Mouse (Mus musculus): ENCODE data around the gene Catsper2. TPM values are rescaled to one million over a fixed set of nuclear protein-coding genes. Genes with fewer than 3 reads are reported as not detected.

Catsper2 gene
- polyA plus RNA-seq, 1 experiment from 2014 or later: 1.5 TPM

- Histone ChIP-seq H3K4me3 (ENCODE audit: low read depth, low read length) (no peak overlapping the region), H3K9ac (replicated peaks) (no peak overlapping the region), H3K4me1 (ENCODE audit: insufficient read depth) (peaks cover 29% of the 10 kb centered on the region), H3K27me3 (ENCODE audit: insufficient read depth, low read length) (no peaks in the 10 kb centered on the region), H3K36me3 (replicated peaks; ENCODE audit: insufficient read depth, low read length) (peaks cover 24% of the 10 kb centered on the region), H3K27ac (ENCODE audit: low read depth) (no peak overlapping the region), H3K9me3 (ENCODE audit: low read length) (no peaks in the 10 kb centered on the region), H3K4me2 (ENCODE audit: low read depth, low read length) (no peak overlapping the region)
- WGBS (ENCODE audit: insufficient replicate concordance): 72% methylated on average over 4 of the region's 4 CpGs
- TF ChIP-seq EP300 (IDR thresholded peaks at IDR 0.05; ENCODE audit: low read depth) (no peak), CTCF (IDR thresholded peaks at IDR 0.05; ENCODE audit: low read depth) (no peak)
- no peak for ATAC-seq
- no peak for DNase-seq
Measured at GRCm38 (mm10) chr2:121452361-121452760, 38.8 kb upstream of the Catsper2 start.

DNA sequence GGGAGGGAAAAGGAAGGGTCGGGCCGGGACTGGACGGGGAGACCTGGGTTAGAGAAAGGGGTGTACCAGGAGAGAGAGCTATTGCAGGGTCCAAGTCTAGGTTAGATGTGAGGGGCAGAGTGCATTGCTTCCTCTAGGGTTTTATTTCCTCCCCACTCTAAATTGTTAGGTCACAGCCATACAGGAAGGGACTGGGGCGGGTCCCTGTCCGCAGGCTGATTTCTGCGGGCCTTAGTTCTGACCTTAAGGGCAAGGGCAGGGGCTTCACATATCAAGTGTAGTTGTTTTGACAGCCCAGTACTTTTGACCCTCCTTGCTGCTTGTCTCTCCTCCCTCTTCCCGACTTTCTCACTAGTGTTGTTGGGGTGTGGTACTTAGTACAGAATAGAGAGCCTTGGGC lies 36.5 kb upstream of the Catsper2 start:
- H3K36me3 ChIP-seq (replicated peaks; ENCODE audit: insufficient read depth, low read length): peaks cover 24% of the 10 kb centered on the region
- ATAC-seq (no peak), DNase-seq (peak; percentile 43)
- peaks cover 23% of the 10 kb centered on the region for H3K4me1 ChIP-seq (ENCODE audit: insufficient read depth)
- peak overlapping the region; percentile 95 for H3K4me2 ChIP-seq (ENCODE audit: low read depth, low read length)
- H3K4me3 ChIP-seq (ENCODE audit: low read depth, low read length): peak overlapping the region; percentile 99
- H3K9me3 ChIP-seq (ENCODE audit: low read length): no peaks in the 10 kb centered on the region
- peak overlapping the region; percentile 97 for H3K27ac ChIP-seq (ENCODE audit: low read depth)
- peak overlapping the region; percentile 100 for H3K9ac ChIP-seq (replicated peaks)
- no peak for TF ChIP-seq CTCF (IDR thresholded peaks at IDR 0.05; ENCODE audit: low read depth)
- no peak for TF ChIP-seq EP300 (IDR thresholded peaks at IDR 0.05; ENCODE audit: low read depth)
- under 1% methylated on average over 7 of the region's 7 CpGs for WGBS (ENCODE audit: insufficient replicate concordance)
- H3K27me3 ChIP-seq (ENCODE audit: insufficient read depth, low read length): no peaks in the 10 kb centered on the region

GRCm38 (mm10) chr2:121449545-121450011 lies 36.0 kb upstream of the Catsper2 start:
- under 1% methylated on average over 49 of the region's 54 CpGs for WGBS (ENCODE audit: insufficient replicate concordance)
- ATAC-seq (peak; percentile 16), DNase-seq (peak; percentile 65)
- H3K4me1 ChIP-seq (ENCODE audit: insufficient read depth): peaks cover 23% of the 10 kb centered on the region
- H3K4me3 ChIP-seq (ENCODE audit: low read depth, low read length): peak overlapping the region; percentile 99
- H3K9me3 ChIP-seq (ENCODE audit: low read length): no peaks in the 10 kb centered on the region
- TF ChIP-seq CTCF (IDR thresholded peaks at IDR 0.05; ENCODE audit: low read depth) (no peak), EP300 (IDR thresholded peaks at IDR 0.05; ENCODE audit: low read depth) (no peak)
- peak overlapping the region; percentile 97 for H3K27ac ChIP-seq (ENCODE audit: low read depth)
- no peaks in the 10 kb centered on the region for H3K27me3 ChIP-seq (ENCODE audit: insufficient read depth, low read length)
- peak overlapping the region; percentile 100 for H3K9ac ChIP-seq (replicated peaks)
- H3K4me2 ChIP-seq (ENCODE audit: low read depth, low read length): peak overlapping the region; percentile 95
- H3K36me3 ChIP-seq (replicated peaks; ENCODE audit: insufficient read depth, low read length): peaks cover 24% of the 10 kb centered on the region

GRCm38 (mm10) chr2:121448739-121449535 lies 35.3 kb upstream of the Catsper2 start, which contains the start of gene Serf2:
Serf2 (plus strand) TSS chr2:121449195.
- Histone ChIP-seq H3K36me3 (replicated peaks; ENCODE audit: insufficient read depth, low read length) (peaks cover 22% of the 10 kb centered on the region), H3K4me1 (ENCODE audit: insufficient read depth) (peaks cover 23% of the 10 kb centered on the region), H3K9ac (replicated peaks) (peak within 1 kb of the TSS; percentile 100), H3K27me3 (ENCODE audit: insufficient read depth, low read length) (no peaks in the 10 kb centered on the region), H3K9me3 (ENCODE audit: low read length) (no peaks in the 10 kb centered on the region), H3K4me3 (ENCODE audit: low read depth, low read length) (peak within 1 kb of the TSS; percentile 99), H3K27ac (ENCODE audit: low read depth) (peak within 1 kb of the TSS; percentile 97), H3K4me2 (ENCODE audit: low read depth, low read length) (peak within 1 kb of the TSS; percentile 95)
- TF ChIP-seq EP300 (IDR thresholded peaks at IDR 0.05; ENCODE audit: low read depth) (no peak), CTCF (IDR thresholded peaks at IDR 0.05; ENCODE audit: low read depth) (no peak)
- ATAC-seq: peak; percentile 98
- 3% methylated on average over 62 of the region's 74 CpGs for WGBS (ENCODE audit: insufficient replicate concordance)
- DNase-seq: peak; percentile 100

DNA sequence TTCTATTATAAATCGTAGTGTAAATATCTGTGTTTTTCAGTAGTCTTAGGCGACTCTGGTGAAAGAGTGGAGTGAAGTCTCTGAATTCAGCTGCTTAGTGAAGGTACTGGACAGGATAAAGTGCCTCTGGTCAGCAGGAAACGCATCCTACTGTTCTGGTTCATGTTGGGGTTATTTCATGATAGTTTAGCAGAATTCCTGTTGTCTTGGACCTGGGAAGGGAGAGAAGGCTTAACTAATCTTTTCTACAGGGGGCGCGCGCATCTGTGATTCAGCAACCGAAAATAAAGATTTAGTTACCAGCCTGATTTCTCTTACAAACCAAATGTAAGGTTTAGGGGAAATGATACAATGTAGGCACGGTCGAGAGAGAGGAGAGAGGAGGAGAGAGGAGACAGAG lies 34.5 kb upstream of the Catsper2 start:
- Histone ChIP-seq H3K36me3 (replicated peaks; ENCODE audit: insufficient read depth, low read length) (peaks cover 15% of the 10 kb centered on the region), H3K27me3 (ENCODE audit: insufficient read depth, low read length) (no peaks in the 10 kb centered on the region), H3K4me1 (ENCODE audit: insufficient read depth) (peaks cover 25% of the 10 kb centered on the region), H3K9ac (replicated peaks) (peak overlapping the region; percentile 59), H3K27ac (ENCODE audit: low read depth) (peak overlapping the region; percentile 85), H3K4me3 (ENCODE audit: low read depth, low read length) (peak overlapping the region; percentile 50), H3K4me2 (ENCODE audit: low read depth, low read length) (peak overlapping the region; percentile 95), H3K9me3 (ENCODE audit: low read length) (no peaks in the 10 kb centered on the region)
- ATAC-seq (no peak), DNase-seq (peak; percentile 24)
- 15% methylated on average over 9 of the region's 9 CpGs for WGBS (ENCODE audit: insufficient replicate concordance)
- TF ChIP-seq EP300 (IDR thresholded peaks at IDR 0.05; ENCODE audit: low read depth) (no peak), CTCF (IDR thresholded peaks at IDR 0.05; ENCODE audit: low read depth) (peak; percentile 42)

GRCm38 (mm10) chr2:121447006-121447405 lies 33.4 kb upstream of the Catsper2 start:
- Histone ChIP-seq H3K27me3 (ENCODE audit: insufficient read depth, low read length) (no peaks in the 10 kb centered on the region), H3K9me3 (ENCODE audit: low read length) (no peaks in the 10 kb centered on the region), H3K9ac (replicated peaks) (no peak overlapping the region), H3K36me3 (replicated peaks; ENCODE audit: insufficient read depth, low read length) (peaks cover 6% of the 10 kb centered on the region; the same call in 1 of the 2 replicates), H3K4me3 (ENCODE audit: low read depth, low read length) (no peak overlapping the region), H3K4me2 (ENCODE audit: low read depth, low read length) (no peak overlapping the region), H3K4me1 (ENCODE audit: insufficient read depth) (peaks cover 33% of the 10 kb centered on the region), H3K27ac (ENCODE audit: low read depth) (no peak overlapping the region)
- WGBS (ENCODE audit: insufficient replicate concordance): 59% methylated on average over 3 of the region's 3 CpGs
- ATAC-seq (no peak), DNase-seq (no peak)
- TF ChIP-seq EP300 (IDR thresholded peaks at IDR 0.05; ENCODE audit: low read depth) (no peak), CTCF (IDR thresholded peaks at IDR 0.05; ENCODE audit: low read depth) (no peak)

Data from liver, postnatal 0 days (tissue).